Mouse (Mus musculus): Measurements from ENCODE around the gene Gm17482.

Gene Gm17482

DNA sequence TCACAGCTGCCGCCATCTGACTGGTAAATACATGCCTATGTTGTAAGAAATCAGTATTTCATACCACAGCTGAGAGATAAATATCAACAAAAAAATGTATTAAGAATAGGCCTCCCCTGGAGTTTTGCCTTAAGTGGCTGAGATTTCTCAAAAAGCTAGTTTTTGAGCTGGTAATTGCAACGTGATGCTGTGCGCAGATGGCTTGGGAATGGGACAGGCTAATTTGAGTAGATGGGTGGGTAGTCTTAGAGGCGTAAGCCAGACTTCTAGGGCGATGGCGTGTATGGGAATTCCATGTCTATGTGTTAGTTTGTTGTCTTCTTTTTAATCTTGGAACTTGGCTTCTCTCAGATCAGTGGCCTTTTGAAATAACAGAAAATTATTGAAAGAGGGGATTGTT, 64.7 kb downstream of the Gm17482 start:
- DNase-seq (ENCODE audit: low read depth, low spot score): no peak

DNA sequence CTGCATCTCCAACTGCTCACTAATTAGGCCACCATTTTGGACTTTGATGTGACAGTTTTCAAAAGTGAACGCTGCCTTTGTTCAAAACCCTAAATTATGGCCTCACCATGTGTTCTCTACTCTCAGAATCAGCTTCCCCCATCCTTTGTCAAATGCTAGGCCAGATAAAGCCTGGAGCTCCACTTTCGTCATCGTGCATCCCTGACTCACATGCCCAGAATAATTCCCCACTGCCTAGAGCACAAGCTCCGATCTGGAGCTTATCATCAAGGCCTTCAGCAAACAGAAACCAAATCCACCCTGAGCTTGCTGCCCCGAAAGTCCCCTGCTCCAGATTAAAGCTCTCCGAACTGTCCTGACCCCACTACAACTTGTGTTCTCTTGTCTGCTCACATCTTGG, 65.5 kb downstream of the Gm17482 start:
- DNase-seq (ENCODE audit: low read depth, low spot score): no peak

DNA sequence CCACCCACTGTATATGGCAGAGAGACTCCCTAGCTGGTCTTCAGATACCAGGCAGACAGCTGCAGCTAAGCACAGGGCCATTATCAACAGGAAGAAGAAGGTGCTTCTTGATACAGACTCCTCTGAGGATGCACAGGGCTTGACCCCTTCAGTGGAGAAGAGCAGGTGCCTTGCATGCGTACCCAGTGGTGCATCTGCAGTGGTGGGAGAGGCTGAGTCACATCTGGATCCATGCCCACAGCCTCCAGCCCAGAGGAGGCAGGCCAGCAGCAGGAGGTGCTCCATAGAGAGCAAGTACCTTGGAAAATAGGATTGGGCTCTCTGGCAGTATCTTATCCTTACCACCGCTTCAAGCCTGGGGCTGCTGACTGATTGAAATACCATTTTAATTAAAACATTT, 66.7 kb downstream of the Gm17482 start:
- no peak for DNase-seq (ENCODE audit: low read depth, low spot score)

DNA sequence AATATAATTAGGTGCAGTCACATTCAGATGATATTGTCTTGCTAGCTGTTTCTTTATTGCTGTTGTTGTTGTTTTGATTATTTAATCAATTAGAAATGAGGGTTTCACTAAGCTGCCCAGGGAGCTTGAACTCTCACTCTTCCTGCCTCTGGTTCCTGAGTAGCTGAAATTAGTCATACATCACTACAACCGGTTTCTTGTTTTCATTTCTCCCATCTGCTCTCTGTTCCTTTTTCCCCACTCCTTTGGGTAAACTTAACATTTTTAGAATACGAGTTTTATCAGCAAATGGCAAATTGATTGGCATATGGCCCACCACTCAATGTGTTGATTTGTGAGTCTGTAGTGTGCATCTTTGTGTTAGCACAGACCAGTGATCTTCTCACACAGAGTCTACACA, 80.0 kb downstream of the Gm17482 start:
- DNase-seq (ENCODE audit: low read depth, low spot score): no peak
